ENCODE assay signal across 8 mouse cellular contexts in the genomic region with DNA sequence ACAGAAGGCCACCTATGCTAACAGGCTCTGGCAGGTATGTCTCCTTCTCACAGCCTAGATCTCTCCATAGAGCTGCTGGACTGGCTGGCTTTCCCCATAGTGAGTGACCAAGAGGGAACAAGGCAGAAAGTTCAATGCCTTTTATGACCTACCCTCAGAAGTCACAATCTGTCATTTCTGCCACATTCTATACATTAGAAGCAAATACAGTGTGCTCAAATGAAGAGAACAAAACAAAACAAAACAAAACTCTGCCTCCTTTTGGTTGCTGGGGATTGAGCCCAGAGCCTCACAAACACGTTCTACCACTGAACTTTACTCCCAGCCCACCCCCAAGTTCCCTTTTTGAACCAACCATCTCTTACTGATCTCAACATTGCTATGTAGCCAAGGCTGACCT. TPM values are rescaled to one million over a fixed set of nuclear protein-coding genes. Genes with fewer than 3 reads are reported as not detected.
DNase-seq lines count a peak whose midpoint lies in the region; ATAC-seq and TF ChIP-seq lines count a peak whose summit lies in the region.

A gene (minus strand): TSS at position 101 of the 400 bp plus-strand sequence.

- no peak within 1 kb of the TSS for H3K4me3 ChIP-seq in lung, embryonic 14.5 days (ENCODE audit: low read depth, low read length)
- no peak within 1 kb of the TSS for H3K4me3 ChIP-seq in embryonic facial prominence, embryonic 12.5 days
- no peak within 1 kb of the TSS for H3K4me3 ChIP-seq in heart, embryonic 11.5 days (ENCODE audit: low read depth, low read length)
- H3K4me3 ChIP-seq in neural tube, embryonic 15.5 days (replicated peaks): no peak within 1 kb of the TSS

- H3K9ac ChIP-seq in lung, embryonic 14.5 days: no peak within 1 kb of the TSS
- H3K9ac ChIP-seq in embryonic facial prominence, embryonic 12.5 days: no peak within 1 kb of the TSS
- no peak within 1 kb of the TSS for H3K9ac ChIP-seq in heart, embryonic 11.5 days (ENCODE audit: low read depth, low read length)
- no peak within 1 kb of the TSS for H3K9ac ChIP-seq in neural tube, embryonic 15.5 days (replicated peaks)

- H3K4me1 ChIP-seq in lung, embryonic 14.5 days (ENCODE audit: insufficient read depth): no peaks in the 10 kb centered on the region
- H3K4me1 ChIP-seq in embryonic facial prominence, embryonic 12.5 days: no peaks in the 10 kb centered on the region
- H3K4me1 ChIP-seq in heart, embryonic 11.5 days (ENCODE audit: control insufficient read depth, insufficient read depth, low read length): no peaks in the 10 kb centered on the region
- H3K4me1 ChIP-seq in neural tube, embryonic 15.5 days: no peaks in the 10 kb centered on the region

- no peak within 1 kb of the TSS for H3K27ac ChIP-seq in lung, embryonic 14.5 days (ENCODE audit: low read depth)
- H3K27ac ChIP-seq in embryonic facial prominence, embryonic 12.5 days: no peak within 1 kb of the TSS
- no peak within 1 kb of the TSS for H3K27ac ChIP-seq in heart, embryonic 11.5 days (ENCODE audit: low read depth, low read length)
- H3K27ac ChIP-seq in neural tube, embryonic 15.5 days (replicated peaks): no peak within 1 kb of the TSS

- WGBS in lung, embryonic 14.5 days: 58% methylated on average over 1 of the region's 1 CpGs
- 76% methylated on average over 1 of the region's 1 CpGs for WGBS in embryonic facial prominence, embryonic 12.5 days
- WGBS in heart, embryonic 11.5 days (ENCODE audit: insufficient replicate concordance): 60% methylated on average over 1 of the region's 1 CpGs
- 65% methylated on average over 1 of the region's 1 CpGs for WGBS in neural tube, embryonic 15.5 days

- no peaks in the 10 kb centered on the region for H3K9me3 ChIP-seq in lung, embryonic 14.5 days (ENCODE audit: low read depth, low read length)
- no peaks in the 10 kb centered on the region for H3K9me3 ChIP-seq in embryonic facial prominence, embryonic 12.5 days
- no peaks in the 10 kb centered on the region for H3K9me3 ChIP-seq in heart, embryonic 11.5 days (replicated peaks; ENCODE audit: control insufficient read depth, low read length)
- H3K9me3 ChIP-seq in neural tube, embryonic 15.5 days (replicated peaks): no peaks in the 10 kb centered on the region

- ATAC-seq in lung, embryonic 14.5 days (ENCODE audit: insufficient read depth): no peak
- ATAC-seq in embryonic facial prominence, embryonic 12.5 days (ENCODE audit: insufficient number of reproducible peaks, insufficient read depth, low FRiP score, low TSS enrichment): no peak
- no peak for ATAC-seq in heart, embryonic 11.5 days (replicated peaks; ENCODE audit: insufficient number of reproducible peaks, low FRiP score, low TSS enrichment)
- no peak for ATAC-seq in neural tube, embryonic 15.5 days (ENCODE audit: low FRiP score)

- no peak for TF ChIP-seq CTCF in lung, embryonic 14.5 days (IDR thresholded peaks at IDR 0.05; ENCODE audit: low read depth)

- DNase-seq in lung, embryonic 14.5 days: no peak
- no peak for DNase-seq in lung, adult 18-20 months
- no peak for DNase-seq in layer of hippocampus, postnatal 36 days
- no peak for DNase-seq in right cerebral cortex, postnatal 25 days
- no peak for DNase-seq in spleen, adult 18-20 months

- H3K27me3 ChIP-seq in lung, embryonic 14.5 days (ENCODE audit: insufficient read depth, low read length): no peaks in the 10 kb centered on the region
- no peaks in the 10 kb centered on the region for H3K27me3 ChIP-seq in embryonic facial prominence, embryonic 12.5 days
- no peaks in the 10 kb centered on the region for H3K27me3 ChIP-seq in heart, embryonic 11.5 days (ENCODE audit: control insufficient read depth, insufficient read depth, low read length)
- no peaks in the 10 kb centered on the region for H3K27me3 ChIP-seq in neural tube, embryonic 15.5 days (replicated peaks)

- H3K36me3 ChIP-seq in lung, embryonic 14.5 days (ENCODE audit: insufficient read depth): no peaks in the 10 kb centered on the region
- no peaks in the 10 kb centered on the region for H3K36me3 ChIP-seq in embryonic facial prominence, embryonic 12.5 days
- H3K36me3 ChIP-seq in heart, embryonic 11.5 days (ENCODE audit: control insufficient read depth, insufficient read depth, low read length): no peaks in the 10 kb centered on the region
- H3K36me3 ChIP-seq in neural tube, embryonic 15.5 days: no peaks in the 10 kb centered on the region

- no peak within 1 kb of the TSS for H3K4me2 ChIP-seq in lung, embryonic 14.5 days
- no peak within 1 kb of the TSS for H3K4me2 ChIP-seq in embryonic facial prominence, embryonic 12.5 days (replicated peaks)
- no peak within 1 kb of the TSS for H3K4me2 ChIP-seq in heart, embryonic 11.5 days
- H3K4me2 ChIP-seq in neural tube, embryonic 15.5 days: no peak within 1 kb of the TSS

RNA-seq across cellular contexts. Expression of the gene that starts here (rescaled TPM):
- 49.2 and 50.2 TPM in 2 replicates for polyA plus RNA-seq in lung, embryonic 14.5 days (2014; fragmentation: Nextera tagmentation; extraction: Ambion mirVana)
- 59.1 and 62.1 TPM in 2 replicates for polyA plus RNA-seq in embryonic facial prominence, embryonic 12.5 days (2016; fragmentation: Nextera tagmentation; extraction: Ambion mirVana)
- 44.0 and 46.4 TPM in 2 replicates for polyA plus RNA-seq in heart, embryonic 11.5 days (2014; fragmentation: Nextera tagmentation; extraction: Ambion mirVana)
- 100 to 1,000 TPM; 155 to 160 TPM for total RNA-seq in layer of hippocampus, postnatal 36 days (2021)
- polyA plus RNA-seq in neural tube, embryonic 15.5 days (2015; fragmentation: Nextera tagmentation; extraction: Ambion mirVana): 94.5 and 101 TPM in 2 replicates
